Mouse (Mus musculus) intestine, embryonic 15.5 days (tissue): Measurements from ENCODE around the gene Mgrn1. TPM values are rescaled to one million over a fixed set of nuclear protein-coding genes. Genes with fewer than 3 reads are reported as not detected.

Experiments used
- ATAC-seq: fragments of 200-750 bp; cut with Nextera tagmentation; 2 replicates; pipeline ENCODE4 v1.8.0; 2017; ENCODE audit warnings: moderate TSS enrichment, moderate library complexity
- H3K27ac ChIP-seq: fragments of 300-500 bp; sonication (generic); 2 replicates; pipeline ENCODE4 v1.5.1; 2015; ENCODE audit warnings: mild to moderate bottlenecking, inconsistent platforms
- H3K27me3 ChIP-seq: fragments of 300-500 bp; sonication (generic); replicated peaks from 2 replicates; pipeline ENCODE4 v1.6.1; 2015; ENCODE audit warnings: inconsistent platforms
- H3K36me3 ChIP-seq: fragments of 300-500 bp; sonication (generic); 2 replicates; pipeline ENCODE4 v1.6.1; 2015; ENCODE audit warnings: inconsistent platforms
- H3K4me1 ChIP-seq: fragments of 300-500 bp; sonication (generic); replicated peaks from 2 replicates; pipeline ENCODE4 v1.6.1; 2015; ENCODE audit warnings: inconsistent platforms
- H3K4me2 ChIP-seq: fragments of 300-500 bp; sonication (generic); replicated peaks from 2 replicates; pipeline ENCODE4 v1.6.1; 2015; ENCODE audit warnings: mild to moderate bottlenecking, inconsistent platforms
- H3K4me3 ChIP-seq: fragments of 300-500 bp; sonication (generic); replicated peaks from 2 replicates; pipeline ENCODE4 v1.5.1; 2015; ENCODE audit warnings: inconsistent platforms
- H3K9ac ChIP-seq: fragments of 300-500 bp; sonication (generic); 2 replicates; pipeline ENCODE4 v1.6.1; 2015; ENCODE audit warnings: inconsistent platforms
- H3K9me3 ChIP-seq: fragments of 300-500 bp; sonication (generic); 2 replicates; pipeline ENCODE4 v1.6.1; 2016; ENCODE audit warnings: inconsistent platforms
- WGBS: fragments of 180-500 bp; shearing (Covaris S2); methylation state at CpG from one replicate; pipeline ENCODE4 v1.1.7; 2015; 5-methylcytosine and 5-hydroxymethylcytosine counted together
- polyA plus RNA-seq: library from polyadenylated mRNA; unstranded; fragments of >200 nt; fragmentation: Nextera tagmentation; extraction: Ambion mirVana; gene quantifications from 2 replicates; pipeline ENCODE4 v1.2.1, GENCODE M21; 2015

Mgrn1 gene
- polyA plus RNA-seq, 1 experiment from 2014 or later: 71.2 TPM

DNA sequence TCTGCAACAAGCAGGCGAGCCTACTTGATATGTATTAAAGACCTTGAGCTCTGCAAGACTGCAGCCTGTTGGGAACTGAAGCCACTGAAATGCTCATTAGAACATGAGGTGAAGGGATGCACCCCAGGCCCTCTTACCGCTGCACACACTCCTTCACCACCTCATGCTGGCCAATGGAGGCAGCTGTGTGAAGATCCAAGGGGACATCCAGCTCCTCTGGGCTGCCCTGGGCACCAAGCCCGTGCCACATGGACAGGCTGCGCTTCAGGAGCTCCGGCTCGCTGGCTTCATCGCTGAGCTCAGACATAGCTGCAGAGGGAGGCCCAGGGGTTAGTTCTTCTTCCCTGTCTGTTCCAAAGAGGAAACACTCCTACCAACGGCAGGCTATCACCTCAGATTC lies 74.2 kb downstream of the Mgrn1 start:
- no peak overlapping the region for H3K9ac ChIP-seq

DNA sequence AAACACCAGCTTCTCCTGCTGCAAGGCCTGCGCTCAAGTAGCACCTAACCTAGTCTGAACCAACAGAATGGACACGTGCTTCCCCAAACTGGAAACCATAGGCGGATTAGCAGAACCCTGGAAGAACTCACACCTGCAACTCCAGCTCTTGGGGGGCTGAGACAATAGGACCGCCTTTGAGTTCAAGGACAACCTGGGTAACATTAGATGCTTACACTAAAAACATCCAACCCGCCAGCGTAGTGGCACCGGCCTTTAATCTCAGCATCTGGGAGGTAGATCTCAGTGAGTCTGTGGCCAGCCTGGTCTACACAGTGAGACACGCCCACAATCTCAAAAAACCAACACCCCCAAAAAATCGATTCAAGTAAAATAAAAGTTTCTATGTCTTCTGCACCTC lies 77.3 kb downstream of the Mgrn1 start:
- H3K9me3 ChIP-seq: no peaks in the 10 kb centered on the region
- no peak overlapping the region; the same call in 1 of the 2 replicates for H3K27ac ChIP-seq
- no peak for ATAC-seq
- WGBS: 34% methylated on average over 9 of the region's 9 CpGs
- H3K36me3 ChIP-seq: no peaks in the 10 kb centered on the region
- no peaks in the 10 kb centered on the region for H3K27me3 ChIP-seq
- H3K4me2 ChIP-seq: peak overlapping the region; percentile 89
- peaks cover 9% of the 10 kb centered on the region for H3K4me1 ChIP-seq
- H3K9ac ChIP-seq: peak overlapping the region; percentile 95
- H3K4me3 ChIP-seq: peak overlapping the region; percentile 97

More for the DNA sequence above, 74.2 kb downstream of the Mgrn1 start:
- no peak for ATAC-seq
- no peaks in the 10 kb centered on the region for H3K27me3 ChIP-seq
- no peak overlapping the region for H3K4me3 ChIP-seq
- H3K4me1 ChIP-seq: peaks cover 8% of the 10 kb centered on the region
- peaks cover 5% of the 10 kb centered on the region; the same call in 1 of the 2 replicates for H3K36me3 ChIP-seq
- H3K27ac ChIP-seq: no peak overlapping the region
- no peak overlapping the region for H3K4me2 ChIP-seq
- WGBS: 87% methylated on average over 8 of the region's 8 CpGs
- no peaks in the 10 kb centered on the region for H3K9me3 ChIP-seq

DNA sequence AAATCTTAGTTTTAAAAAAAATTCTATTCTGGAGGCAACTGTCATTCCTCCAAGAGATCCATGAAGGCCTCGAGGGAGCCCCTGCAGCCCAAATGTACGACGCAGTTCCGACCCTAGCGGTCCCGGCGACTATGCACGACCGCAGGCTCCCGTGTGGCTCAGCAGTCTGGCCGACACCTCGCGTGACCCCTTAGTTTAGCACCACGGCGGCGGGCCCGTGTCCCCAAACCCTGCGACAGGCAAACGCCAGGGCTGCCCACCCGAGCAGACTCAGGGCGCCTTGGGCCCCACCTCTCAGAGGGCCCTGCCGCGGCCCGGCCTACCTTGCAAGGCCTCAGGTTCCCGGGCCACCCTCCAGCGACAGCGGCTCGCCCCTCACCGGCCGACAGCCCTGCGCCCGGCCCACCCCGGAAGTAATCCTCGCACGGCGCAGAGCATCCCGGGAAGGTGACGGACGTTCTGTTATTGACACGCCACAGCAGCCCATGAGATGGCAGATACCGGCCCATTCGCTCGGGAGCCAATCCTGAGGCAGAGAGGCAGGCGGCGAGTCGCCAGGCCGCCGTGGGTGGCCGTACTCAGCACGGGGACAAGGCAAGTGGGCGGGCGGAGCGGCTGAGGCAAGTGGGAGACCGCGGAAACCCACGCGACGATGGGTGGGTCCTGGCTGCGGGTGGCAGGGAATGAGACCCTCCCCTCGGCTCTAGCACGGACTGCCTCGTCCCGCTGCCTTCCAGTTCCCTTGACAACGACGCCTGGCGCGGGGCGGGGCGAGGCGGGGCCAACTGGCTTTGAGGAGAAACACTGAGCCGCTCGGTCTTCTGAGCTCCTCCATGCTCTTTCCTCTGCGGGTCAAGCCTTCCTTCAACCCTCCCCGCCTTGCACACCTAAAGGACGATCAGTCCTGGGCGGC lies 78.0 kb downstream of the Mgrn1 start, which contains the start of gene Anks3:
Gene Anks3 (minus strand): TSS at position 409 of the 913 bp plus-strand sequence.
- H3K36me3 ChIP-seq: no peaks in the 10 kb centered on the region
- peak within 1 kb of the TSS; percentile 97 for H3K4me3 ChIP-seq
- peak within 1 kb of the TSS; percentile 89 for H3K4me2 ChIP-seq
- H3K4me1 ChIP-seq: peaks cover 9% of the 10 kb centered on the region
- H3K9ac ChIP-seq: peak within 1 kb of the TSS; percentile 95
- H3K27ac ChIP-seq: peak within 1 kb of the TSS; percentile 82
- ATAC-seq: peak; percentile 99
- H3K27me3 ChIP-seq: no peaks in the 10 kb centered on the region
- under 1% methylated on average over 76 of the region's 76 CpGs for WGBS
- H3K9me3 ChIP-seq: no peaks in the 10 kb centered on the region

DNA sequence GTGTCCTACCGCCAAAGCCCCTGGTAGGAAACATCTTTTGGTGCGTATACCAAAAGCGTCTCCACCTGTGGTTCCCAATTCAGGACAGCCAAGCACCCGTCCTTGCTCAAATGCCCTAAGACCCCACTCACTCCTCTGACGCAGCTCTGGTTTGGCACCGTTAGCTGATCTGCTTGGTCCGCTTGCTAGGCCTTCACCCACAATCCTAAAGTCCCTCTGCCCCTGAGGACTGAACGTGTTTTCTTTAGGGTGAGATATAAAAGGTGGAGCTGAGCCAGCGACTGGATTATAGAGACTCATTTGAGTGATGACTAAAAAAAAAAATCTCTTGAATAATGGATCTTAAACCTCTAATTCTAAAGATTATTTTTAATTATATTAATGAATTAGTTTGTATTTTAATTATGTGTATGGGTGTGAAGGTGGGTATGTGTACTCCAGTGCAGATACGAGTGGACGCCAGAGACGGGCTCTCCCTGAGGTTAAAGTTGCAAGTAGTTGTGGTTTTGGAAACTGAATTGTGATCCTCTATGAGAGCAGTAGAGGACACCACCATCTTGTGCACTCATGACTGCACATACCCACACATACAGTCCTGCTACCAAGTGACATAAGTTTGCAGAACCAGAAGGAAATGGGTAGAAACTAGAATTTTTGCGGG lies 78.8 kb downstream of the Mgrn1 start:
- Histone ChIP-seq H3K9me3 (no peaks in the 10 kb centered on the region), H3K27ac (peak overlapping the region; percentile 65; the same call in 1 of the 2 replicates), H3K4me3 (peak overlapping the region; percentile 97), H3K36me3 (no peaks in the 10 kb centered on the region), H3K9ac (peak overlapping the region; percentile 66), H3K4me1 (peaks cover 9% of the 10 kb centered on the region), H3K27me3 (no peaks in the 10 kb centered on the region), H3K4me2 (peak overlapping the region; percentile 89)
- ATAC-seq: peak; percentile 8; the same call in 1 of the 2 replicates
- WGBS: 22% methylated on average over 13 of the region's 13 CpGs

DNA sequence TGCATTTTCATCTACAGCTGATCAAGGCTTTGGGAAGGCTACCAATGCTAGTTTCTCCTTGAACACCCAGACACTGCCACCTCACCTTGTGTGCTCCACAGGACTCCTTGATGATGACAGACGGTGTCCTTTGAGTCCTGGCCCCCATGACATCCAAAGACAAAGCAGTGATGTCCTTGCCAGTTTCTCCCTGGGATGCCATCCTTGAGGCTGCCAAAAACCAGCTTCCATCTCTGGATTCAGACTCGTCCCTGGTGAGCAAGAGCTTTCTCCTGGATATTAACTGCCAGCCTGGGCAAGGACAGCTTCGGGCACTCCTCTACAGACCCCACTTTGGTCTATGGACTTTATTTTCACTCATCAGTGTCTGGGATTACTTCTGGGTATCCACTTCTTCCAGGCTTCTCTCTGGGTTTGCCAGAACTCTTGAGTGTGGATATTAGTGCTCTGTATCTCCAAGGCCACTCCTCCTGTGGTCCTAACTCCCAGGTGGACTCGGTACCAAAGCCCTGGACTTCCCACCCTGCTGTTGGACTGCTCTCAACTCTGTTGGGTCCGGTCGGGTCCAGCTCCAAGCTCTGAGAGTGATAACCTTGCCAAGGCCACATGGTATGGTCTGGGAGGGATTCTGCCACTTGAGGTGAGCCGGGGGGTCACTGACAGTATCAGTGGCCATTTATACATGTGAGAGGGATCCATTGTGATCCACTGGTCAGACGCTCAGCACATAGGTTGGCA lies 79.5 kb downstream of the Mgrn1 start:
- no peak for ATAC-seq
- Histone ChIP-seq H3K36me3 (no peaks in the 10 kb centered on the region), H3K9me3 (no peaks in the 10 kb centered on the region), H3K4me2 (peak overlapping the region; percentile 89; the same call in 1 of the 2 replicates), H3K27me3 (no peaks in the 10 kb centered on the region), H3K9ac (no peak overlapping the region), H3K4me3 (no peak overlapping the region), H3K27ac (no peak overlapping the region), H3K4me1 (peaks cover 9% of the 10 kb centered on the region)
- 89% methylated on average over 8 of the region's 8 CpGs for WGBS

DNA sequence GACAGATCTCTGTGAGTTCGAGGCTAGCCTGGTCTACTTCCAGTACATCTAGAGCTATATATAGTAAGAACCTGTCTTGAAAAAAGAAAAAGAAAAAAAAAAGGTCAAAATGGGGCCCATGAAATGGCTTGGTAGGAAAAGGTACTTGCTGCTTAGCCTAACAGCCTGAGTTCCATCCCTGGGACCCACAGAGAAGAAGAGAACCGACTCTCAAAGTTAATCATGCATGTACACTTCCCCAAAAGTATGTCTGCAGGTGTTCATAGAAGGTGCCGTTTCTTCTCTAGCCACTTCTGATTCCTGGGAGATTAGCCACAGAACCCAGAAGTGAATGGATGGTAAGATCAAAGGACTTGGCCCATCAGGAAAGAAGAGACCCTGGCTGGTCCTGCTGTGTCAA lies 82.4 kb downstream of the Mgrn1 start:
- H3K36me3 ChIP-seq: no peaks in the 10 kb centered on the region
- H3K9me3 ChIP-seq: no peaks in the 10 kb centered on the region
- ATAC-seq: no peak
- H3K4me3 ChIP-seq: no peak overlapping the region
- H3K27me3 ChIP-seq: no peaks in the 10 kb centered on the region
- 81% methylated on average over 3 of the region's 3 CpGs for WGBS
- H3K9ac ChIP-seq: no peak overlapping the region
- no peak overlapping the region for H3K4me2 ChIP-seq
- peaks cover 6% of the 10 kb centered on the region for H3K4me1 ChIP-seq
- no peak overlapping the region for H3K27ac ChIP-seq

DNA sequence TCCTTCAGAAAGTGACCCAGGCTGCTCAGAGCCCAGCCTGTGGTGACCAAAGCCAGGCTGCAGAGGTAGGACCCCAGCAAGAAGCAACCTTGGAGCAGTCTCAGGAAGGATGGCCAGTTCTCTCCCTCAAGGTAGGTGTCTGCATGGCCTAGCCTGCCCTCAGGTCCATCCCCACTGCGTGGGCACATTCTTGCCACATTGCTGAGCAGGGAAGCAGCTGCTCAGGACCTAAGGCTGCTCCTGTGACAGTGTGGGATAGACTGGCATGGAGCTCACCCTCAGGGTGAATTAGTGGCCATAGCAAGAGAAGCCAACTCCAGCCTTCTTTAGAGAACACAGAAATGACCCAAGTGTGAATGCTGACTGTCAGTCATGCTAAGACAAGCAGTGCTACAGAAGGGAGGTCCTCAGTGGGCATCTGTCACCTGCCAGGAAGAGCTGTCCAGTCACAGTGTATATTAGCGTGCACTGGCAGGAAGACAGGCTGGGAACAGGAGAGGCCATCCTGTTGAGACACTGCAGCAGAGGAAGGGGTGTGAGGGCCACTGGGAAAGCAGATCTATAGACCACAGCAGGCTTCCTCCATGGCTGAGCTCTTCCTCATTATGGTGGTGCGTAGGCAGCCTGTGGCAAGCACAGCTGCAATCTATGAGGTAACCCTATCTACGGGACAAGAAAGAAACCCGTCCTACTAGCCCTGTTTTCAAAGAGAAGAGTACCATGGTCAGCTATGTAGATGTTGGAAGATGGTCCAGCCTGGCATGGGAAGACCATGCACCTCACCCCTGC lies 83.2 kb downstream of the Mgrn1 start:
- no peaks in the 10 kb centered on the region for H3K36me3 ChIP-seq
- H3K4me1 ChIP-seq: 0 out of 2 replicates have a peak, but pooled peaks cover 5% of the 10 kb centered on the region
- no peak overlapping the region for H3K27ac ChIP-seq
- H3K27me3 ChIP-seq: no peaks in the 10 kb centered on the region
- H3K9me3 ChIP-seq: no peaks in the 10 kb centered on the region
- H3K9ac ChIP-seq: no peak overlapping the region
- H3K4me2 ChIP-seq: no peak overlapping the region
- H3K4me3 ChIP-seq: no peak overlapping the region
- no peak for ATAC-seq
- 72% methylated on average over 5 of the region's 5 CpGs for WGBS

DNA sequence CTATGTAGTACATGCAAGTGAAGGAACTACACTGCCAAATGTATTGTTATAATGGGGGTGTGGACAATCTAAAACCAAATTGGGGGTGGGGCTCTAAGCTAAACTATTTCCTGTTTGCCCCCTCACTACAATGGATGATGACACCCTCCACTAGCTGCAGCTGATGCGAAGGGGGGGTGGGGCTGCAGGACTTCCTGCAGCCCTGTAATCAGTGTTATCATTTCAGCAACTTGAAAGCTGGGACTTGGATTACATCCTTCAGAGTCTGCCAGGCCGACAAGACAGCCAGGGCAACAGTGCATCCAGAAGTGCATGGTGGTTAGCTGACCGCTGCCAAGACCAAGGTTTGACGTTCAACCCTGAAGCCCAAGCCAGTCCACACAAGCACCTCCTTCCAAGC lies 85.6 kb downstream of the Mgrn1 start:
- 65% methylated on average over 4 of the region's 4 CpGs for WGBS
- H3K9me3 ChIP-seq: no peaks in the 10 kb centered on the region
- H3K27me3 ChIP-seq: no peaks in the 10 kb centered on the region
- no peak overlapping the region for H3K4me2 ChIP-seq
- no peak overlapping the region for H3K9ac ChIP-seq
- 0 out of 2 replicates have a peak, but pooled peaks cover 2% of the 10 kb centered on the region for H3K4me1 ChIP-seq
- no peak for ATAC-seq
- no peak overlapping the region for H3K4me3 ChIP-seq
- no peak overlapping the region for H3K27ac ChIP-seq
- no peaks in the 10 kb centered on the region for H3K36me3 ChIP-seq

DNA sequence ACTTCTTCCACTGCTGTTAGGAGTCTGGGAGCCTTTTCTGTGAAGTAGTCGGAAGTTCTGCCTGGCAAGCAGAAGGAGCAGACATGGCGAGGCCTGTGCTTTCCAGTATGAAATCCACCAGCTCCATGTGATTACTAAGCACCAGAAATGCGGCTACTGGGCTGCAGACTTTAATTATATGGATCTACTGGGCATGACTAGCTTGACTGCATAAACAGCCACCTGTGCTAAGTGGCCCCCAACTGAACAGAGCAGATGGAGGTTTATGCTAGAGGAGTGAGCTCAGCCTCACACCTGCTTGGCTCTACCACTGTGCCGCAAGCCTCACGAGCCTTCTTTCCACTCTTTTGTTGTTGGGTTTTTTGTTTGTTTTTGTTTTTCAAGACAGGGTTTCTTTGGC lies 88.5 kb downstream of the Mgrn1 start:
- H3K9me3 ChIP-seq: no peaks in the 10 kb centered on the region
- H3K27me3 ChIP-seq: no peaks in the 10 kb centered on the region
- no peak overlapping the region for H3K27ac ChIP-seq
- no peak overlapping the region for H3K9ac ChIP-seq
- no peak overlapping the region for H3K4me3 ChIP-seq
- 0 out of 2 replicates have a peak, but pooled peaks cover 3% of the 10 kb centered on the region for H3K4me1 ChIP-seq
- no peak for ATAC-seq
- no peaks in the 10 kb centered on the region for H3K36me3 ChIP-seq
- no peak overlapping the region for H3K4me2 ChIP-seq
- 90% methylated on average over 5 of the region's 5 CpGs for WGBS

DNA sequence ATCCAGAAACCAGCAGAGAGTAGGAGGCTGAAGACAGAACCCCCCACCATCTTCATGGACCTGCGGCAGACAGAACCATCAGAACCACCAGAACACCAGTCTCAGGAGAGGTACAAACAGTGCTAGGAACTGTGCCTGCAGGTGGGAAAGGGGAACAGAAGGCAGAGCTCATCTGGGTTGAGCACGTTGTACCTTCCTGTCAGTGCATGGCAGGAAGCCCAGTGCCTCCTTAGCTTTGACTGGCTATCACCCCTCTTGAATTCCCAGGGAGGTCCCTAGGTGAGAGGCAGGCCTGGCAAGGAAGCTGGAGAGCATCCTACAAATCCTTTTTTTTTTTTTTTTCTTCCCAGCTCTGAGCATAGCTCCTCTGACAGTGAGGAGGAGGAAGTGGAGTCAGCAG lies 90.1 kb downstream of the Mgrn1 start:
- 53% methylated on average over 2 of the region's 2 CpGs for WGBS

DNA sequence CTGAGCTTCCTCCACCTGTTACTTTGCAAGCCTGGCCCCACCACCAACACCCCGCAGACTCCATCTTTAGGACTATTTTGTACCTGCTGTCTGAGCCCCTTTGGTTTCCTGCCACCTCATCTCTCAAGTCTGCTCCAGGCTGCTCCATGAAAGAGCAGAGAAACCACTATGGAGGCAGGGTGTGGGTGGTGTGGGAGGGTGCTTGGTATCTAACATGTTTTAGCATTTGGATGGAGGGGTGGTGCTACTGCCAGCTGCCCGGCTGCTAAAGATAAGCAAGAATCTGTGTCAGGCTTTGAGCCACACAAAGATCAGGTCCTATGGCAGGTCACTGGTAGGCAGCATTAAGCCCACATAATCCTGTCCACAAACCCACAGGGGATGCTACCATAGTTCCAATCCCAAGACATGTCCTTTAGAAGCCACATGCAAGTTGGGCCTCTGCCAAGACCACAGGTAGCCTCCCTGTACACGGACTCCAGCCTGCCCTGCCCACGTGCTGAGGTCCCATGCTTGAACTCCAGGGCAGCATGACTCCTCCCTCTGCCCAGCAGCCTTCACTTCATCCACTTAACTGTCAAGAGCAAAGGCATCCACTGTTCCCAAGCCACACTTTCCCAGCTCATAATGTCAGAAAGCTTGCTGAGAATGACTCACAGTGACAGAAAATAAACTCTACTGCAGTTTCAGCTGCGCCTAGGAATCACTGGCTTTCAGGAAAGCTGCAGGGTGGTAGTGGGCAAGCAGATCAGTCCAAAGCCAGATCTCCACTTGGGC lies 92.4 kb downstream of the Mgrn1 start:
- ATAC-seq: 0 out of 2 replicates have a peak, but pooled peaks have one; percentile 43
- Histone ChIP-seq H3K4me2 (no peak overlapping the region), H3K27ac (no peak overlapping the region), H3K9ac (no peak overlapping the region), H3K4me3 (no peak overlapping the region), H3K36me3 (no peaks in the 10 kb centered on the region), H3K9me3 (no peaks in the 10 kb centered on the region), H3K27me3 (no peaks in the 10 kb centered on the region), H3K4me1 (0 out of 2 replicates have a peak, but pooled peaks cover 3% of the 10 kb centered on the region)
- WGBS: 51% methylated on average over 5 of the region's 5 CpGs

More for the DNA sequence above, 90.1 kb downstream of the Mgrn1 start:
- Histone ChIP-seq H3K36me3 (no peaks in the 10 kb centered on the region), H3K27me3 (no peaks in the 10 kb centered on the region), H3K4me1 (0 out of 2 replicates have a peak, but pooled peaks cover 3% of the 10 kb centered on the region), H3K9ac (no peak overlapping the region), H3K27ac (no peak overlapping the region), H3K4me2 (no peak overlapping the region), H3K4me3 (no peak overlapping the region), H3K9me3 (no peaks in the 10 kb centered on the region)
- no peak for ATAC-seq
